Mouse (Mus musculus) CD8-positive naive resting alpha-beta T cell, adult 2 months (primary cell): ENCODE results near the gene Cdh15.

Experiments used
- DNase-seq, 2 experiments: peaks; one replicate each; pipeline ENCODE4 v3.0.0; 2022; ENCODE audit warnings: low read depth in 2 of 2, low spot score in 2 of 2

Gene Cdh15

GRCm38 (mm10) chr8:122883671-122884070 lies 35.9 kb downstream of the Cdh15 start:
- no peak for DNase-seq

- no peak for DNase-seq
These were observed 43.7 kb downstream of the Cdh15 start for GRCm38 (mm10) chr8:122891440-122891839.

GRCm38 (mm10) chr8:122893451-122893850 lies 45.7 kb downstream of the Cdh15 start:
- no peak for DNase-seq

GRCm38 (mm10) chr8:122896317-122896716 lies 48.6 kb downstream of the Cdh15 start:
- no peak for DNase-seq

- no peak for DNase-seq
These were observed 49.4 kb downstream of the Cdh15 start for GRCm38 (mm10) chr8:122897200-122897599.

GRCm38 (mm10) chr8:122898018-122898417 lies 50.3 kb downstream of the Cdh15 start:
- no peak for DNase-seq

GRCm38 (mm10) chr8:122898473-122898872 lies 50.7 kb downstream of the Cdh15 start:
- no peak for DNase-seq

- no peak for DNase-seq
These were observed 51.3 kb downstream of the Cdh15 start for GRCm38 (mm10) chr8:122899085-122899484.

- DNase-seq, result no peak
These were observed 53.7 kb downstream of the Cdh15 start for GRCm38 (mm10) chr8:122901476-122901875.

GRCm38 (mm10) chr8:122901892-122902515 lies 54.2 kb downstream of the Cdh15 start:
- DNase-seq, result no peak

- DNase-seq, result no peak
These were observed 54.8 kb downstream of the Cdh15 start for GRCm38 (mm10) chr8:122902581-122902980.

GRCm38 (mm10) chr8:122903002-122903401 lies 55.2 kb downstream of the Cdh15 start:
- DNase-seq, result no peak

- no peak for DNase-seq
These were observed 56.7 kb downstream of the Cdh15 start for GRCm38 (mm10) chr8:122904496-122904895.

- DNase-seq, result no peak
These were observed 57.6 kb downstream of the Cdh15 start for GRCm38 (mm10) chr8:122905346-122905745.

- DNase-seq, result peak; percentile 76 to 88
These were observed 58.8 kb downstream of the Cdh15 start for GRCm38 (mm10) chr8:122906463-122907021.

GRCm38 (mm10) chr8:122912150-122912549 lies 64.4 kb downstream of the Cdh15 start:
- no peak for DNase-seq

GRCm38 (mm10) chr8:122912871-122913270 lies 65.1 kb downstream of the Cdh15 start:
- no peak for DNase-seq

- no peak for DNase-seq
These were observed 69.0 kb downstream of the Cdh15 start for GRCm38 (mm10) chr8:122916766-122917165.
